10 mouse cellular contexts compared by ENCODE assay signal in genomic region chr2:84380816-84381215, GRCm38 (mm10). TPM values are rescaled to one million over a fixed set of nuclear protein-coding genes. Genes with fewer than 3 reads are reported as not detected.
A peak's percentile ranks its signal among the peaks of the same experiment; 100 is the strongest.
DNase-seq lines count a peak whose midpoint lies in the region; ATAC-seq and TF ChIP-seq lines count a peak whose summit lies in the region.
"Had no signal": no experiment of that assay in that cellular context is flagged by ENCODE, and none has a peak within 500 bp of the region (broad histone marks: within the 10 kb centered on the region; RNA-seq: fewer than 3 reads in every experiment).

No protein-coding gene starts in this region.

- no peak overlapping the region for H3K9ac ChIP-seq in forebrain, postnatal 0 days
- no peak overlapping the region for H3K9ac ChIP-seq in forebrain, embryonic 12.5 days
- no peak overlapping the region for H3K9ac ChIP-seq in lung, postnatal 0 days (replicated peaks; ENCODE audit: low read depth)
- H3K9ac ChIP-seq in heart, embryonic 12.5 days: peak overlapping the region; percentile 39; the same call in 1 of the 2 replicates
- H3K9ac ChIP-seq: liver, embryonic 14.5 days had no signal

- no peaks in the 10 kb centered on the region for H3K36me3 ChIP-seq in forebrain, postnatal 0 days (ENCODE audit: insufficient read depth)
- no peaks in the 10 kb centered on the region for H3K36me3 ChIP-seq in forebrain, embryonic 12.5 days (replicated peaks)
- H3K36me3 ChIP-seq in lung, postnatal 0 days (ENCODE audit: insufficient read depth, low read length): no peaks in the 10 kb centered on the region
- H3K36me3 ChIP-seq in heart, embryonic 12.5 days: no peaks in the 10 kb centered on the region

- no peaks in the 10 kb centered on the region for H3K4me1 ChIP-seq in forebrain, postnatal 0 days (ENCODE audit: insufficient read depth)
- H3K4me1 ChIP-seq in forebrain, embryonic 12.5 days: no peaks in the 10 kb centered on the region
- H3K4me1 ChIP-seq in lung, postnatal 0 days (ENCODE audit: insufficient read depth, low read depth, low read length): no peaks in the 10 kb centered on the region; the same call in 1 of the 2 replicates
- peaks cover 18% of the 10 kb centered on the region for H3K4me1 ChIP-seq in heart, embryonic 12.5 days (replicated peaks)

- TF ChIP-seq CTCF in forebrain, postnatal 0 days (IDR thresholded peaks at IDR 0.05; ENCODE audit: low read depth): no peak
- TF ChIP-seq CTCF in lung, postnatal 0 days (IDR thresholded peaks at IDR 0.05): no peak

- peak; percentile 38 for DNase-seq in forebrain, postnatal 0 days
- DNase-seq in lung, postnatal 36 days: peak; percentile 33
- DNase-seq in lung, postnatal 0 days (ENCODE audit: low spot score): no peak
- DNase-seq in kidney, postnatal 25 days: peak; percentile 55 to 63
- DNase-seq in embryo, embryonic 9.5 days (ENCODE audit: extremely low spot score): no peak
- no peak for DNase-seq in B cell, adult 2 months

- H3K27ac ChIP-seq in forebrain, postnatal 0 days (ENCODE audit: low read depth, low read length): no peak overlapping the region
- no peak overlapping the region for H3K27ac ChIP-seq in forebrain, embryonic 12.5 days
- H3K27ac ChIP-seq in lung, postnatal 0 days (ENCODE audit: low read length): no peak overlapping the region
- H3K27ac ChIP-seq in heart, embryonic 12.5 days (ENCODE audit: poor library complexity, severe bottlenecking): peak overlapping the region; percentile 37
- H3K27ac ChIP-seq: liver, embryonic 14.5 days had no signal

- WGBS in forebrain, postnatal 0 days: 68% methylated on average over 11 of the region's 11 CpGs
- 86% methylated on average over 11 of the region's 11 CpGs for WGBS in forebrain, embryonic 12.5 days
- WGBS in lung, postnatal 0 days: 73% methylated on average over 11 of the region's 11 CpGs
- 22% methylated on average over 11 of the region's 11 CpGs for WGBS in heart, embryonic 12.5 days

- no peak overlapping the region for H3K4me2 ChIP-seq in forebrain, postnatal 0 days (ENCODE audit: low read depth)
- no peak overlapping the region for H3K4me2 ChIP-seq in forebrain, embryonic 12.5 days
- H3K4me2 ChIP-seq in lung, postnatal 0 days (replicated peaks; ENCODE audit: low read depth, low read length): no peak overlapping the region
- peak overlapping the region; percentile 39 for H3K4me2 ChIP-seq in heart, embryonic 12.5 days

- 0 out of 2 replicates have a peak, but pooled peaks have one; percentile 16 for ATAC-seq in forebrain, postnatal 0 days
- no peak for ATAC-seq in forebrain, embryonic 12.5 days (ENCODE audit: low FRiP score)
- ATAC-seq in lung, postnatal 0 days: no peak
- peak; percentile 25; the same call in 1 of the 2 replicates for ATAC-seq in heart, embryonic 12.5 days (ENCODE audit: insufficient number of reproducible peaks, low FRiP score)

- no peaks in the 10 kb centered on the region for H3K27me3 ChIP-seq in forebrain, postnatal 0 days (ENCODE audit: insufficient read depth, low read length)
- H3K27me3 ChIP-seq in forebrain, embryonic 12.5 days: no peaks in the 10 kb centered on the region
- no peaks in the 10 kb centered on the region for H3K27me3 ChIP-seq in lung, postnatal 0 days (replicated peaks; ENCODE audit: insufficient read depth, low read length)
- H3K27me3 ChIP-seq in heart, embryonic 12.5 days (replicated peaks): no peaks in the 10 kb centered on the region

- no peak overlapping the region for H3K4me3 ChIP-seq in forebrain, postnatal 0 days (ENCODE audit: low read depth, low read length)
- no peak overlapping the region for H3K4me3 ChIP-seq in forebrain, embryonic 12.5 days (replicated peaks)
- no peak overlapping the region for H3K4me3 ChIP-seq in lung, postnatal 0 days (ENCODE audit: low read depth, low read length)
- H3K4me3 ChIP-seq in heart, embryonic 12.5 days: 0 out of 2 replicates have a peak overlapping the region, but pooled peaks have one; percentile 0
- H3K4me3 ChIP-seq: myocyte had no signal

- no peaks in the 10 kb centered on the region for H3K9me3 ChIP-seq in forebrain, postnatal 0 days (ENCODE audit: low read length)
- H3K9me3 ChIP-seq in forebrain, embryonic 12.5 days: no peaks in the 10 kb centered on the region
- H3K9me3 ChIP-seq in lung, postnatal 0 days (ENCODE audit: low read length): no peaks in the 10 kb centered on the region
- no peaks in the 10 kb centered on the region for H3K9me3 ChIP-seq in heart, embryonic 12.5 days (replicated peaks)

- no peak for TF ChIP-seq EP300 in lung, postnatal 0 days (IDR thresholded peaks at IDR 0.05)

RNA-seq across cellular contexts. Expression of gene Calcrl, which starts 44.4 kb away (rescaled TPM):
- total RNA-seq in forebrain, postnatal 0 days (2014; rRNA removed): 12.5 and 14.1 TPM in 2 replicates
- 3.9 and 6.1 TPM in 2 replicates for polyA plus RNA-seq in forebrain, postnatal 0 days (2015; fragmentation: Nextera tagmentation; extraction: Ambion mirVana)
- polyA plus RNA-seq in forebrain, embryonic 12.5 days (2016; fragmentation: Nextera tagmentation; extraction: Ambion mirVana): 10.3 and 11.0 TPM in 2 replicates
- 347 and 455 TPM in 2 replicates for polyA plus RNA-seq in lung, postnatal 0 days (2015; fragmentation: Nextera tagmentation; extraction: Ambion mirVana)
- polyA plus RNA-seq in heart, embryonic 12.5 days (2016; fragmentation: Nextera tagmentation; extraction: Ambion mirVana): 65.1 and 69.5 TPM in 2 replicates

Comparison
In these comparisons a context has a peak if more than half of its experiments do, and no peak if none do; other contexts are left out.
1. ATAC-seq: peak in forebrain, postnatal 0 days (single experiment) and heart, embryonic 12.5 days (single experiment); none in forebrain, embryonic 12.5 days (single experiment) and lung, postnatal 0 days (single experiment).
2. DNase-seq: peak in forebrain, postnatal 0 days (single experiment), lung, postnatal 36 days (single experiment) and kidney, postnatal 25 days (2 of 2); none in lung, postnatal 0 days (single experiment), embryo, embryonic 9.5 days (single experiment) and B cell, adult 2 months (0 of 2).